Mouse (Mus musculus) forebrain, postnatal 0 days (tissue): ENCODE data around the gene Mrpl41. TPM values are rescaled to one million over a fixed set of nuclear protein-coding genes. Genes with fewer than 3 reads are reported as not detected.
A peak's percentile ranks its signal among the peaks of the same experiment; 100 is the strongest.
"Not testable (repeated sequence)": the region's sequence is repeated elsewhere in the genome, so short reads cannot be mapped to it uniquely, and the experiment has no call there.

Experiments
- ATAC-seq: fragments of 200-750 bp; cut with Nextera tagmentation; 2 replicates; pipeline ENCODE4 v1.8.0; 2017; ENCODE audit warnings: mild to moderate bottlenecking, moderate library complexity
- DNase-seq: peaks from one replicate; pipeline ENCODE4 v3.0.0-alpha.2; 2015
- H3K27ac ChIP-seq: fragments of 300-500 bp; sonication (generic); 2 replicates; pipeline ENCODE4 v1.5.1; 2014; ENCODE audit warnings: low read depth, mild to moderate bottlenecking, antibody characterized with exemption, low read length, moderate library complexity, mixed read lengths
- H3K27me3 ChIP-seq: fragments of 300-500 bp; sonication (generic); 2 replicates; pipeline ENCODE4 v1.6.1; 2014; ENCODE audit warnings: mild to moderate bottlenecking, low read length, mixed read lengths; ENCODE audit not compliant: insufficient read depth
- H3K36me3 ChIP-seq: fragments of 300-500 bp; sonication (generic); 2 replicates; pipeline ENCODE4 v1.6.1; 2014; ENCODE audit warnings: mild to moderate bottlenecking, moderate library complexity; ENCODE audit not compliant: insufficient read depth
- H3K4me1 ChIP-seq: fragments of 300-500 bp; sonication (generic); 2 replicates; pipeline ENCODE4 v1.6.1; 2014; ENCODE audit warnings: antibody characterized with exemption; ENCODE audit not compliant: insufficient read depth
- H3K4me2 ChIP-seq: fragments of 300-500 bp; sonication (generic); 2 replicates; pipeline ENCODE4 v1.6.1; 2014; ENCODE audit warnings: low read depth, mild to moderate bottlenecking, moderate library complexity
- H3K4me3 ChIP-seq: fragments of 300-500 bp; sonication (generic); 2 replicates; pipeline ENCODE4 v1.5.1; 2014; ENCODE audit warnings: low read depth, low read length, mixed read lengths
- H3K9ac ChIP-seq: fragments of 300-500 bp; sonication (generic); 2 replicates; pipeline ENCODE4 v1.6.1; 2014; ENCODE audit warnings: mild to moderate bottlenecking
- H3K9me3 ChIP-seq: fragments of 300-500 bp; sonication (generic); 2 replicates; pipeline ENCODE4 v1.6.1; 2016; ENCODE audit warnings: low read length
- CTCF ChIP-seq: sonication (generic); IDR thresholded peaks from 2 replicates; pipeline ENCODE4 v1.5.1; 2016; ENCODE audit warnings: antibody characterized with exemption, control low read depth, low read depth
- WGBS: fragments of 180-500 bp; shearing (Covaris S2); extraction: QIAGEN DNeasy Blood & Tissue Kit; methylation state at CpG from one replicate; pipeline ENCODE4 v1.1.7; 2014; 5-methylcytosine and 5-hydroxymethylcytosine counted together
- polyA plus RNA-seq: library from polyadenylated mRNA; unstranded; fragments of >200 nt; fragmentation: Nextera tagmentation; extraction: Ambion mirVana; gene quantifications from 2 replicates; pipeline ENCODE4 v1.2.1, GENCODE M21; 2015
- total RNA-seq: library from RNA; depleted of rRNA; stranded (reverse); fragments of >200 nt; gene quantifications from 2 replicates; pipeline ENCODE4 v1.2.3, GENCODE M21; 2014

Gene Mrpl41
- total and polyA plus RNA-seq, 2 experiments from 2014 or later, result 79.4 to 174 TPM

DNA sequence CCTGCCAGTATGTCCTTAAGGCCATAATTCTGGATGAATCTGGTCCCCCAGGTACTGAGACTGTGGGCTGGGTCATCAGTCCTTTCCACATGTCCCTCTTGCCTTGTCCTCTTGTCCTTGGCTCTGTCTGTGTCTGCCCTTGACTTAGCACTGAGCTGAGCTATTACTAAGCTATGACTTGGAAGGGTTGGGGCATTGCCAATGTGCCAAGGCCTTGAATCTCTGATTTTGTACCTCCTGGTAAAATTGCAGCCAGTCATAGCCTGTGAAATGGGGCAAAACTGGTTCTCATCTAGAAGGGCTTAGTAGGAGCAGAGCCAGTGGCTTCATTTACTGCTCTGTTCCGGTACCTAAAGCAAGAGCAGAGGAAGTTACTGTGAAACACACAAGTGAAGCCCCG lies 21.6 kb upstream of the Mrpl41 start:
- no peak for ATAC-seq
- Histone ChIP-seq H3K36me3 (no peaks in the 10 kb centered on the region), H3K27ac (no peak overlapping the region), H3K9ac (no peak overlapping the region), H3K4me3 (no peak overlapping the region), H3K4me2 (no peak overlapping the region), H3K4me1 (no peaks in the 10 kb centered on the region), H3K27me3 (no peaks in the 10 kb centered on the region), H3K9me3 (no peaks in the 10 kb centered on the region)
- 92% methylated on average over 2 of the region's 2 CpGs for WGBS
- DNase-seq, result no peak
- no peak for TF ChIP-seq CTCF

DNA sequence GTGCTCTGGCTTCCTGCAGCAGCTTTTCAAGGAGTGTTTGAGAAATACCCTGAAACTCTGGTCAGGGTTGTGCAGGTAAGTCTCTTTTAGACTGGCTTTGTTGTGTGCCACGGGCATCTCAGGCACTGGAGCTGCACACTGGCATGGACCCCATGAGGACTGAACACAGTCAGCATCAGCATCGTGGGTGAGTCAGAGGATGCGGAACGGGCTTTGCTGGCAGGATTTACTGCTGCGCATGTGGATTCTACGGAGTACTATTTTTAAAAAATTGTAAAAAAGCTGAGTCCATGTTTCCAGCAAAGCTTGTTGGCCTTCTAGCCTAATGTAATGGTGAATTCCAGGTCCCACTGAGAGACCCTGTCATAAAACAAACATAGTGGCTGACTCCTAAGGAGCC lies 20.4 kb upstream of the Mrpl41 start:
- no peak for TF ChIP-seq CTCF
- no peak for DNase-seq
- Histone ChIP-seq H3K27ac (no peak overlapping the region), H3K4me2 (no peak overlapping the region), H3K9ac (no peak overlapping the region), H3K9me3 (no peaks in the 10 kb centered on the region), H3K4me1 (no peaks in the 10 kb centered on the region), H3K27me3 (no peaks in the 10 kb centered on the region), H3K4me3 (no peak overlapping the region), H3K36me3 (no peaks in the 10 kb centered on the region)
- no peak for ATAC-seq
- 90% methylated on average over 6 of the region's 6 CpGs for WGBS

GRCm38 (mm10) chr2:24987762-24988161 lies 12.9 kb upstream of the Mrpl41 start:
- DNase-seq (no peak), ATAC-seq (no peak)
- no peak for TF ChIP-seq CTCF
- no peak overlapping the region for H3K27ac ChIP-seq
- no peaks in the 10 kb centered on the region for H3K9me3 ChIP-seq
- H3K4me1 ChIP-seq, result no peaks in the 10 kb centered on the region
- no peaks in the 10 kb centered on the region for H3K36me3 ChIP-seq
- no peaks in the 10 kb centered on the region for H3K27me3 ChIP-seq
- no peak overlapping the region for H3K4me2 ChIP-seq
- H3K9ac ChIP-seq, result no peak overlapping the region
- 68% methylated on average over 2 of the region's 2 CpGs for WGBS
- H3K4me3 ChIP-seq, result no peak overlapping the region

GRCm38 (mm10) chr2:24976960-24977359 lies 2.1 kb upstream of the Mrpl41 start:
- Histone ChIP-seq H3K9me3 (no peaks in the 10 kb centered on the region), H3K4me3 (no peak overlapping the region), H3K9ac (no peak overlapping the region), H3K4me2 (no peak overlapping the region), H3K27me3 (no peaks in the 10 kb centered on the region), H3K27ac (no peak overlapping the region), H3K4me1 (peaks cover 9% of the 10 kb centered on the region; the same call in 1 of the 2 replicates), H3K36me3 (peaks cover 8% of the 10 kb centered on the region; the same call in 1 of the 2 replicates)
- no peak for TF ChIP-seq CTCF
- no peak for DNase-seq
- no peak for ATAC-seq
- 89% methylated on average over 5 of the region's 5 CpGs for WGBS

GRCm38 (mm10) chr2:24975704-24976297 lies 903 bp upstream of the Mrpl41 start, which contains the start of gene Pnpla7:
Gene Pnpla7, plus strand, starts transcription at chr2:24976033.
- Histone ChIP-seq H3K9me3 (no peaks in the 10 kb centered on the region), H3K4me3 (peak within 1 kb of the TSS; percentile 81), H3K4me2 (peak within 1 kb of the TSS; percentile 95), H3K27me3 (no peaks in the 10 kb centered on the region), H3K4me1 (peaks cover 9% of the 10 kb centered on the region; the same call in 1 of the 2 replicates), H3K36me3 (peaks cover 18% of the 10 kb centered on the region), H3K27ac (peak within 1 kb of the TSS; percentile 85), H3K9ac (peak within 1 kb of the TSS; percentile 84)
- ATAC-seq (peak; percentile 1), DNase-seq (peak; percentile 50)
- under 1% methylated on average over 16 of the region's 16 CpGs for WGBS
- TF ChIP-seq CTCF, result no peak

DNA sequence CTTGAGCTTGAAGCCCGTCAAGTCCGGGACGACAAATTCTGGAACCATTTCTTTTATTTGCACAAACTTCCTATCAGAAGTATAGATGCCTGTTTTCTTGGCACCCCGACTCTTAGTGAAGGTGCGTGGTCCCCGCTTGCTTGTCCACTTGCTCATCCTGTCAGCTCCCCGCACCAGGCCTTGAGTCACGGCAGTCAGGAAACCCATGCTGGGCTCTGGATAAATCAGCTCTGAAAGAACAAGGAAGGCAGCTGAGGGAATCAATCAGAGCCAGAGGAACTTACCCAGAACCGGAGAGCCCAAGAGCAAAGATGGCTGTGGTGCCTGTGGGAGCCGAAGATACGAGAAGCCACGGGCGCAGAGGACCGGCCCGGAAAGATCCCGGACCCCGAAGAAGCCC lies 446 bp downstream of the Mrpl41 start:
- H3K4me1 ChIP-seq, H3K27me3 ChIP-seq, ATAC-seq, DNase-seq, H3K9me3 ChIP-seq: not testable (repeated sequence)
- Histone ChIP-seq H3K4me3 (peak overlapping the region; percentile 81), H3K9ac (peak overlapping the region; percentile 84), H3K36me3 (peaks cover 29% of the 10 kb centered on the region), H3K27ac (peak overlapping the region; percentile 85), H3K4me2 (peak overlapping the region; percentile 95)
- 2% methylated on average over 17 of the region's 17 CpGs for WGBS

DNA sequence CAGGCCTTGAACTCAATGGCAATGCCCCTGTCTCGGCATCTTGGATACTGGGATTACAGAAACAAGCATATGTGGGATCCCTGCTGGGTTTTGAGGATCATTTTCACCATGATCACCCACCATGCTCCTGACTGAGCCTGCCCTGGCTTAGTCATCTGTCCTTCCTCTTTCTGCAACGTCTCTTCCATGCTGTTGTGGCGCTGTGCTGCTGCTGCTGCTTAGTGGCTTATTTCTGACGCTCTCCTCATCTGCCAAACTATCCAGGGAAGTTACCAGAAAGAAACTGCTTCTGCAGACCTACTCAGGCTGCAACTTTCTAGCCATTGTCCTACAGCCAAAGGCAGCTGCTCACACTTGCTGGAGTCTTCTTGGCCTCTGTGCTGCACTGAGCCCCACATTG lies 4.5 kb downstream of the Mrpl41 start:
- peaks cover 57% of the 10 kb centered on the region for H3K36me3 ChIP-seq
- no peak for ATAC-seq
- no peak for DNase-seq

More for the DNA sequence above, 4.5 kb downstream of the Mrpl41 start:
- 82% methylated on average over 4 of the region's 4 CpGs for WGBS
- Histone ChIP-seq H3K27ac (no peak overlapping the region), H3K9me3 (no peaks in the 10 kb centered on the region), H3K27me3 (no peaks in the 10 kb centered on the region), H3K9ac (no peak overlapping the region), H3K4me3 (no peak overlapping the region), H3K4me2 (no peak overlapping the region), H3K4me1 (peaks cover 6% of the 10 kb centered on the region; the same call in 1 of the 2 replicates)
- no peak for TF ChIP-seq CTCF
